Mouse (Mus musculus): Measurements from ENCODE around the gene Gpr152.

DNA sequence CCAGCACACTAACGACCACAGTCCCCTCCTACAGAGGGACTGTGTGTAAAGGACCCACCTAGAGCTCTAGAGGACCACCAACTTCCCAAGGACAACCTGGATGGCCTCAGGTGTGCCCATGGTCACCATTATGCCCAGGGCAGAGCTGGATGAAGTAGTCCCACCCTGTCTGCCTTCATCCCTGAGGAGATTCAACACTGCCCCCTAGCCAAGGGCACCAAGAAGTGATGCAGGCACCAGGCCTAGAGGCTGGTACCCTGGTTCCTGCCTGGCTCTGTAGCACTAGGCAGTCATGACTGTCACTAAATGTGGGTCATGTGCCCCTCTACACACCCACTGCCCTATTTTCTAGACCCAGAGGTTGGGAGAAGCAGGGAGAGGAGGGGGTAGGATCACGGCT lies 7.8 kb upstream of the Gpr152 start:
- no peak for TF ChIP-seq POLR2A (IDR thresholded peaks at IDR 0.05; ENCODE audit: borderline replicate concordance, extremely low read depth, low read depth, low read length)
- TF ChIP-seq CTCF (IDR thresholded peaks at IDR 0.05; ENCODE audit: insufficient read depth, low read length) = no peak
